Mouse (Mus musculus) embryonic facial prominence, embryonic 11.5 days (tissue): ENCODE results near the gene Exoc4. TPM values are rescaled to one million over a fixed set of nuclear protein-coding genes. Genes with fewer than 3 reads are reported as not detected.

Source experiments
- ATAC-seq: fragments of 200-750 bp; cut with Nextera tagmentation; replicated peaks from 2 replicates; pipeline ENCODE4 v1.8.0; 2017; ENCODE audit warnings: low read depth; ENCODE audit not compliant: insufficient number of reproducible peaks, low FRiP score, low TSS enrichment
- DNase-seq: peaks from one replicate; pipeline ENCODE4 v3.0.0-alpha.2; 2015; ENCODE audit warnings: low spot score
- H3K27ac ChIP-seq: fragments of 300-500 bp; sonication (generic); replicated peaks from 2 replicates; pipeline ENCODE4 v1.5.1; 2014; ENCODE audit warnings: mild to moderate bottlenecking, low read depth, low read length, control low read depth
- H3K27me3 ChIP-seq: fragments of 300-500 bp; sonication (generic); 2 replicates; pipeline ENCODE4 v1.6.1; 2014; ENCODE audit warnings: mild to moderate bottlenecking, low read length, moderate library complexity, mixed read lengths; ENCODE audit not compliant: control insufficient read depth, insufficient read depth
- H3K36me3 ChIP-seq: fragments of 300-500 bp; sonication (generic); replicated peaks from 2 replicates; pipeline ENCODE4 v1.6.1; 2014; ENCODE audit warnings: low read depth, mild to moderate bottlenecking, low read length, moderate library complexity, mixed read lengths; ENCODE audit not compliant: control insufficient read depth, insufficient read depth
- H3K4me1 ChIP-seq: fragments of 300-500 bp; sonication (generic); 2 replicates; pipeline ENCODE4 v1.6.1; 2014; ENCODE audit warnings: low read length, mixed read lengths; ENCODE audit not compliant: control insufficient read depth, insufficient read depth
- H3K4me2 ChIP-seq: fragments of 300-500 bp; sonication (generic); 2 replicates; pipeline ENCODE4 v1.6.1; 2014; ENCODE audit warnings: low read depth, mild to moderate bottlenecking, control low read depth, low read length, moderate library complexity
- H3K4me3 ChIP-seq: fragments of 300-500 bp; sonication (generic); 2 replicates; pipeline ENCODE4 v1.5.1; 2014; ENCODE audit warnings: low read depth, low read length, control low read depth
- H3K9ac ChIP-seq: fragments of 300-500 bp; sonication (generic); replicated peaks from 2 replicates; pipeline ENCODE4 v1.6.1; 2014; ENCODE audit warnings: mild to moderate bottlenecking, control low read depth, low read length
- H3K9me3 ChIP-seq: fragments of 300-500 bp; sonication (generic); replicated peaks from 2 replicates; pipeline ENCODE4 v1.6.1; 2016; ENCODE audit warnings: mild to moderate bottlenecking, low read length, inconsistent platforms, mixed read lengths; ENCODE audit not compliant: control insufficient read depth
- WGBS: fragments of 180-500 bp; shearing (Covaris S2); extraction: QIAGEN DNeasy Blood & Tissue Kit; methylation state at CpG from one replicate; pipeline ENCODE4 v1.1.7; 2014; 5-methylcytosine and 5-hydroxymethylcytosine counted together
- polyA plus RNA-seq: library from polyadenylated mRNA; unstranded; fragments of >200 nt; fragmentation: Nextera tagmentation; extraction: Ambion mirVana; gene quantifications from 2 replicates; pipeline ENCODE4 v1.2.1, GENCODE M21; 2014

Exoc4 gene
- polyA plus RNA-seq, 1 experiment from 2014 or later: 24.8 TPM

GRCm38 (mm10) chr6:33913072-33913471, 664.2 kb downstream of the Exoc4 start:
- H3K27me3 ChIP-seq: no peaks in the 10 kb centered on the region
- 75% methylated on average over 5 of the region's 5 CpGs for WGBS
- H3K36me3 ChIP-seq: no peaks in the 10 kb centered on the region
- H3K4me1 ChIP-seq: no peaks in the 10 kb centered on the region
- H3K4me2 ChIP-seq: no peak overlapping the region
- no peak overlapping the region for H3K27ac ChIP-seq
- no peak overlapping the region for H3K9ac ChIP-seq
- DNase-seq (no peak), ATAC-seq (no peak)
- no peaks in the 10 kb centered on the region for H3K9me3 ChIP-seq
- no peak overlapping the region for H3K4me3 ChIP-seq

- Histone ChIP-seq H3K4me3 (no peak overlapping the region), H3K9me3 (no peaks in the 10 kb centered on the region), H3K27me3 (no peaks in the 10 kb centered on the region), H3K27ac (no peak overlapping the region), H3K4me2 (no peak overlapping the region), H3K4me1 (no peaks in the 10 kb centered on the region), H3K9ac (no peak overlapping the region), H3K36me3 (no peaks in the 10 kb centered on the region)
- ATAC-seq (no peak), DNase-seq (no peak)
- 75% methylated on average over 8 of the region's 8 CpGs for WGBS
These were observed 664.6 kb downstream of the Exoc4 start for GRCm38 (mm10) chr6:33913486-33913885.

DNA sequence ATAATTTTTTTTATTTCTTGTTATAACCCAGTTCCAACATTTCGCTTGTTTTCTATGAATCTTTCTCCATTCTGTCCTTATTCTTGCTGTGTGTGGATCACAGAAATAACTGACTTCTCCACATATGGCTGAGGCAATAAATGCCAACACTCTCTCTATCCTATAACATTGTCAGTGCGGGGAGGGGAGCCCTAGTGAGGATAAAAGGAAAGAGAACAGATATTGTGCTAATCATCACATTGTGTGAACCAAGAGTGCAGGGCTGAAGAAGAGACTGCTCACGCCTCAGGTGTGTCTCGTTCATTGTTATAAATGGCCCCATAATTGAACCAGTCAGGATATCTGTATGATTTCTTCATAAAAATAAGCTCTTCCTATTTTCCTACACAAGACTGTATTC, 665.1 kb downstream of the Exoc4 start:
- Histone ChIP-seq H3K36me3 (no peaks in the 10 kb centered on the region), H3K27me3 (no peaks in the 10 kb centered on the region), H3K4me2 (no peak overlapping the region), H3K4me1 (no peaks in the 10 kb centered on the region), H3K27ac (no peak overlapping the region), H3K9ac (no peak overlapping the region), H3K9me3 (no peaks in the 10 kb centered on the region), H3K4me3 (no peak overlapping the region)
- WGBS: 91% methylated on average over 4 of the region's 4 CpGs
- no peak for DNase-seq
- ATAC-seq: no peak

DNA sequence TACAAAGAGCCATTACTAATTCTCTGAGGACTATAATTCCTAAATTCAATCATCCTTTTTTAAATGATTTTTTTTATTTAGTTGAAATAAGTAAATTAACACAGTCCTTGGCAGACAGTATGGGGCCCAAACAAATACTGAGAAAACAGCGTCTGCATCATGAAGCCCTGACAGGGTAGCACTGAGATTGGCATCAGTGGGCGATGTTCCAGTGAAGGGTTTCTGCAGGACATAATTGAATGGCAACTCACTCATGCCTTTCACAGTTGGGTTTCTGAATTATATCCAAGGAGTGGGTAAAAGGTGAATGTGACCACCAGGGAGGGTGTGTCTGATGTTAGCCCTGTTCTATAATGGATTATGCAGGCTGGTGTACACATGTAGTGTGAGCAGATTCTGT, 674.7 kb downstream of the Exoc4 start:
- H3K4me3 ChIP-seq: no peak overlapping the region
- H3K4me1 ChIP-seq: no peaks in the 10 kb centered on the region
- H3K9me3 ChIP-seq: no peaks in the 10 kb centered on the region
- no peaks in the 10 kb centered on the region for H3K36me3 ChIP-seq
- WGBS: 84% methylated on average over 2 of the region's 2 CpGs
- ATAC-seq (no peak), DNase-seq (no peak)
- no peak overlapping the region for H3K9ac ChIP-seq
- no peak overlapping the region for H3K4me2 ChIP-seq
- no peaks in the 10 kb centered on the region for H3K27me3 ChIP-seq
- no peak overlapping the region for H3K27ac ChIP-seq

GRCm38 (mm10) chr6:33924888-33925287, 676.0 kb downstream of the Exoc4 start:
- DNase-seq (no peak), ATAC-seq (no peak)
- Histone ChIP-seq H3K4me1 (no peaks in the 10 kb centered on the region), H3K27ac (no peak overlapping the region), H3K36me3 (no peaks in the 10 kb centered on the region), H3K27me3 (no peaks in the 10 kb centered on the region), H3K9ac (no peak overlapping the region), H3K9me3 (no peaks in the 10 kb centered on the region), H3K4me2 (no peak overlapping the region), H3K4me3 (no peak overlapping the region)
- WGBS: 92% methylated on average over 4 of the region's 4 CpGs

- peak; percentile 76; the same call in 1 of the 2 replicates for ATAC-seq
- H3K27me3 ChIP-seq: no peaks in the 10 kb centered on the region
- H3K9me3 ChIP-seq: no peaks in the 10 kb centered on the region
- DNase-seq: peak; percentile 87
- H3K9ac ChIP-seq: no peak overlapping the region
- 23% methylated on average over 13 of the region's 13 CpGs for WGBS
- H3K4me1 ChIP-seq: no peaks in the 10 kb centered on the region
- no peak overlapping the region for H3K4me2 ChIP-seq
- H3K27ac ChIP-seq: no peak overlapping the region
- H3K36me3 ChIP-seq: no peaks in the 10 kb centered on the region
- no peak overlapping the region for H3K4me3 ChIP-seq
These were observed 680.6 kb downstream of the Exoc4 start for GRCm38 (mm10) chr6:33929342-33930086.

DNA sequence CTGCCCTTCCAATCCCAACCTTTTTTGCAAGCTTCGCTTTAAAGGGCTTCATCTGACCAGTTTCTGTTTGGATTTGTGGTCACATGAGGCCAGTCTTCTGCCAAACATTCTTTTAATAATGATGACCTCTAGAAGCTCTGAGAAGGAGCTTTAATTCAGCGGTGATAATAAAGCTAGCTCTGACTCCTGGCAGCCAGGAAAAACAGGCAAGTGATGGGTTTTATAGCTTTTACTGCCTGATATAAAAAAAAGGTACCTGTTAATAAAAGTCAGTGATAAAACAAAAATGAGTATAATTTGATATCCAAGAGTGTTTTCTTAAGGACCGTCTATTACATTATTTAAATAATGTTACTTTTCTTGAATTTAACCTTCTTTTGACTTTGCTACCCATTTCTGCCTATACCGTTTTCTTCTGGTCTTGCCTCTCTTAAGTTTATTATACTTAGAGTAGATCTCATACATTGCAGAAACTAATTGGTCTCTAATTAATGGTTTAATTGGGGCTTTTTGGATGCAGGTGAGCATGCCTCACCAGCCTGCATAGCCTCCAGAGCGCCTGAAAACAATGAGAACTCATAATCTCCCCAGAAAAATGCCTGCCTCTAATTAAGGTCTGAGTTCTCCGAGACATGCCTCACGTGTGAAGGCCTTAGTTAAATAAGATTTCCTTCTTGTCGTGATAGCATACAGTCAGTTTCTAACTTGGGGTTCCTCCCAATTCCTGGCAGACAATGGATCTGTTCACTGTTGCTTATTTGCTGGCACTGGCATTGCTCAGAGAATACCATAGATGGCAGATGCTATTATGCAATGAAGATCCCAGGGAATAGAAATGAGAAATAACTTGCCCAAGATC, 681.4 kb downstream of the Exoc4 start:
- Histone ChIP-seq H3K4me3 (no peak overlapping the region), H3K4me1 (no peaks in the 10 kb centered on the region), H3K27ac (no peak overlapping the region), H3K9ac (no peak overlapping the region), H3K4me2 (no peak overlapping the region), H3K36me3 (no peaks in the 10 kb centered on the region), H3K9me3 (no peaks in the 10 kb centered on the region), H3K27me3 (no peaks in the 10 kb centered on the region)
- WGBS: 65% methylated on average over 8 of the region's 8 CpGs
- ATAC-seq: no peak
- no peak for DNase-seq

DNA sequence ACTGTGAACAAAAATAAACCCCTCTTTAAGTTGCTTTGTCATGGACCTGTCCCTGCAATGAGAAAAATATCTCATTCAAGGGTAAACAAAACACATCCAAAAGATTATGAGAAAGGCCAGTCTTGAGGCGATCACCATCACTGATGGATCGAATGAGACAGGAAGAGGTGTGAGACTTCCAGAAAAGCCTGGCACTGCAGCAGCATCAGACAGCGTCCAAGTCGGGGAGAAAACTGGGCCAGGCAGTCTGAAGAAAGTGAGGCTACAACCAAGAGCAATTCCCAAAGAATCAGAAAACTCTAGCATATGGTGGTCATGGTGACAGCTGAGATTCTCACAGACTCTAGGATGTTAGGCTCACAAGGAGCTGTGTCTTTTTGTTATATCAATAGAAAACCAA, 689.0 kb downstream of the Exoc4 start:
- no peak overlapping the region for H3K9ac ChIP-seq
- H3K27ac ChIP-seq: no peak overlapping the region
- H3K4me2 ChIP-seq: no peak overlapping the region
- H3K27me3 ChIP-seq: no peaks in the 10 kb centered on the region
- H3K4me1 ChIP-seq: no peaks in the 10 kb centered on the region
- DNase-seq (no peak), ATAC-seq (no peak)
- no peak overlapping the region for H3K4me3 ChIP-seq
- WGBS: 94% methylated on average over 4 of the region's 4 CpGs
- no peaks in the 10 kb centered on the region for H3K36me3 ChIP-seq
- no peaks in the 10 kb centered on the region for H3K9me3 ChIP-seq
